Mouse (Mus musculus): ENCODE results near the gene Phldb2.
A peak's percentile ranks its signal among the peaks of the same experiment; 100 is the strongest.

The Phldb2 gene

GRCm38 (mm10) chr16:45953394-45953793 lies at the start of gene Phldb2:
Gene Phldb2, minus strand, starts transcription at chr16:45953598.
- DNase-seq (ENCODE audit: low read depth, low spot score), result no peak

GRCm38 (mm10) chr16:46001550-46002166 lies 48.3 kb upstream of the Phldb2 start:
- no peak for DNase-seq (ENCODE audit: low read depth, low spot score)

GRCm38 (mm10) chr16:46000976-46001375 lies 47.6 kb upstream of the Phldb2 start:
- DNase-seq (ENCODE audit: low read depth, low spot score), result no peak

- DNase-seq (ENCODE audit: low read depth, low spot score), result no peak
Measured at GRCm38 (mm10) chr16:45999374-46000191, 46.2 kb upstream of the Phldb2 start.

GRCm38 (mm10) chr16:45998231-45998630 lies 44.8 kb upstream of the Phldb2 start:
- DNase-seq (ENCODE audit: low read depth, low spot score), result no peak

- peak; percentile 48 for DNase-seq (ENCODE audit: low read depth, low spot score)
Measured at GRCm38 (mm10) chr16:45990901-45991676, 37.7 kb upstream of the Phldb2 start.

GRCm38 (mm10) chr16:45986236-45986635 lies 32.8 kb upstream of the Phldb2 start:
- peak; percentile 50 for DNase-seq (ENCODE audit: low read depth, low spot score)

- no peak for DNase-seq (ENCODE audit: low read depth, low spot score)
Measured at GRCm38 (mm10) chr16:45984610-45985606, 31.5 kb upstream of the Phldb2 start.

- DNase-seq (ENCODE audit: low read depth, low spot score), result no peak
Measured at GRCm38 (mm10) chr16:45976251-45976650, 22.9 kb upstream of the Phldb2 start.

- DNase-seq (ENCODE audit: low read depth, low spot score), result no peak
Measured at GRCm38 (mm10) chr16:45973959-45974686, 20.7 kb upstream of the Phldb2 start.

GRCm38 (mm10) chr16:45970187-45970586 lies 16.8 kb upstream of the Phldb2 start:
- peak; percentile 48 for DNase-seq (ENCODE audit: low read depth, low spot score)

- peak; percentile 98 for DNase-seq (ENCODE audit: low read depth, low spot score)
Measured at GRCm38 (mm10) chr16:45968716-45969115, 15.3 kb upstream of the Phldb2 start.

GRCm38 (mm10) chr16:45967471-45967870 lies 14.1 kb upstream of the Phldb2 start:
- peak; percentile 97 for DNase-seq (ENCODE audit: low read depth, low spot score)

GRCm38 (mm10) chr16:45966604-45967003 lies 13.2 kb upstream of the Phldb2 start:
- DNase-seq (ENCODE audit: low read depth, low spot score), result no peak

- DNase-seq (ENCODE audit: low read depth, low spot score), result peak; percentile 18
Measured at GRCm38 (mm10) chr16:45964777-45965176, 11.4 kb upstream of the Phldb2 start.

- peak; percentile 32 for DNase-seq (ENCODE audit: low read depth, low spot score)
Measured at GRCm38 (mm10) chr16:45963837-45964236, 10.4 kb upstream of the Phldb2 start.

- DNase-seq (ENCODE audit: low read depth, low spot score), result peak; percentile 25
Measured at GRCm38 (mm10) chr16:45963088-45963487, 9.7 kb upstream of the Phldb2 start.

GRCm38 (mm10) chr16:45960978-45961377 lies 7.6 kb upstream of the Phldb2 start:
- no peak for DNase-seq (ENCODE audit: low read depth, low spot score)

GRCm38 (mm10) chr16:45956390-45956950 lies 3.1 kb upstream of the Phldb2 start:
- DNase-seq (ENCODE audit: low read depth, low spot score), result no peak

- peak; percentile 77 for DNase-seq (ENCODE audit: low read depth, low spot score)
Measured at GRCm38 (mm10) chr16:45952501-45952900, 897 bp downstream of the Phldb2 start.

Data from 3T3-L1 (cell line).